Mouse (Mus musculus): ENCODE results near the gene Myh7.

GRCm38 (mm10) chr14:54993636-54994035 is 790 bp downstream of the Myh7 start:
- no peak for TF ChIP-seq CTCF (IDR thresholded peaks at IDR 0.05; ENCODE audit: low read depth)
- TF ChIP-seq EP300 (IDR thresholded peaks at IDR 0.05; ENCODE audit: low read depth), result no peak
